Mouse (Mus musculus): ENCODE data around the gene Mtus2. TPM values are rescaled to one million over a fixed set of nuclear protein-coding genes. Genes with fewer than 3 reads are reported as not detected.

Gene Mtus2
- polyA plus RNA-seq, 1 experiment from 2014 or later: 17.9 TPM

- Histone ChIP-seq H3K4me1 (replicated peaks; ENCODE audit: control insufficient read depth, insufficient read depth, low read length) (no peaks in the 10 kb centered on the region), H3K4me3 (replicated peaks; ENCODE audit: low read length) (no peak overlapping the region), H3K27ac (ENCODE audit: low read length) (no peak overlapping the region), H3K9ac (replicated peaks; ENCODE audit: low read depth, low read length) (no peak overlapping the region), H3K4me2 (ENCODE audit: low read length) (no peak overlapping the region), H3K27me3 (replicated peaks; ENCODE audit: control insufficient read depth, insufficient read depth, low read length) (no peaks in the 10 kb centered on the region), H3K9me3 (ENCODE audit: control insufficient read depth, low read length) (0 out of 2 replicates have a peak, but pooled peaks cover 2% of the 10 kb centered on the region), H3K36me3 (ENCODE audit: control insufficient read depth, insufficient read depth) (no peaks in the 10 kb centered on the region)
- ATAC-seq: no peak
- 86% methylated on average over 3 of the region's 3 CpGs for WGBS
Measured at GRCm38 (mm10) chr5:148079732-148080131, 122.6 kb downstream of the Mtus2 start.

GRCm38 (mm10) chr5:148083541-148083940 lies 126.4 kb downstream of the Mtus2 start:
- Histone ChIP-seq H3K9me3 (ENCODE audit: control insufficient read depth, low read length) (peaks cover 4% of the 10 kb centered on the region), H3K27me3 (replicated peaks; ENCODE audit: control insufficient read depth, insufficient read depth, low read length) (no peaks in the 10 kb centered on the region), H3K36me3 (ENCODE audit: control insufficient read depth, insufficient read depth) (no peaks in the 10 kb centered on the region), H3K27ac (ENCODE audit: low read length) (no peak overlapping the region), H3K4me2 (ENCODE audit: low read length) (no peak overlapping the region), H3K9ac (replicated peaks; ENCODE audit: low read depth, low read length) (no peak overlapping the region), H3K4me1 (replicated peaks; ENCODE audit: control insufficient read depth, insufficient read depth, low read length) (no peaks in the 10 kb centered on the region), H3K4me3 (replicated peaks; ENCODE audit: low read length) (no peak overlapping the region)
- no peak for ATAC-seq
- WGBS: 97% methylated on average over 1 of the region's 1 CpGs

GRCm38 (mm10) chr5:148084766-148085165 lies 127.6 kb downstream of the Mtus2 start:
- Histone ChIP-seq H3K4me2 (ENCODE audit: low read length) (no peak overlapping the region), H3K27me3 (replicated peaks; ENCODE audit: control insufficient read depth, insufficient read depth, low read length) (no peaks in the 10 kb centered on the region), H3K36me3 (ENCODE audit: control insufficient read depth, insufficient read depth) (no peaks in the 10 kb centered on the region), H3K27ac (ENCODE audit: low read length) (no peak overlapping the region), H3K9ac (replicated peaks; ENCODE audit: low read depth, low read length) (no peak overlapping the region), H3K4me3 (replicated peaks; ENCODE audit: low read length) (no peak overlapping the region), H3K9me3 (ENCODE audit: control insufficient read depth, low read length) (peaks cover 5% of the 10 kb centered on the region), H3K4me1 (replicated peaks; ENCODE audit: control insufficient read depth, insufficient read depth, low read length) (no peaks in the 10 kb centered on the region)
- 88% methylated on average over 5 of the region's 5 CpGs for WGBS
- no peak for ATAC-seq

- H3K4me1 ChIP-seq (replicated peaks; ENCODE audit: control insufficient read depth, insufficient read depth, low read length): no peaks in the 10 kb centered on the region
- H3K27me3 ChIP-seq (replicated peaks; ENCODE audit: control insufficient read depth, insufficient read depth, low read length): no peaks in the 10 kb centered on the region
- WGBS: 81% methylated on average over 3 of the region's 3 CpGs
- no peak for ATAC-seq
- H3K9ac ChIP-seq (replicated peaks; ENCODE audit: low read depth, low read length): no peak overlapping the region
- peaks cover 3% of the 10 kb centered on the region for H3K9me3 ChIP-seq (ENCODE audit: control insufficient read depth, low read length)
- H3K4me3 ChIP-seq (replicated peaks; ENCODE audit: low read length): no peak overlapping the region
- no peak overlapping the region for H3K4me2 ChIP-seq (ENCODE audit: low read length)
- no peak overlapping the region for H3K27ac ChIP-seq (ENCODE audit: low read length)
- no peaks in the 10 kb centered on the region for H3K36me3 ChIP-seq (ENCODE audit: control insufficient read depth, insufficient read depth)
Measured at GRCm38 (mm10) chr5:148087796-148088195, 130.7 kb downstream of the Mtus2 start.

- Histone ChIP-seq H3K9me3 (ENCODE audit: control insufficient read depth, low read length) (peaks cover 3% of the 10 kb centered on the region), H3K4me1 (replicated peaks; ENCODE audit: control insufficient read depth, insufficient read depth, low read length) (no peaks in the 10 kb centered on the region), H3K36me3 (ENCODE audit: control insufficient read depth, insufficient read depth) (no peaks in the 10 kb centered on the region), H3K4me2 (ENCODE audit: low read length) (no peak overlapping the region), H3K27me3 (replicated peaks; ENCODE audit: control insufficient read depth, insufficient read depth, low read length) (no peaks in the 10 kb centered on the region), H3K4me3 (replicated peaks; ENCODE audit: low read length) (no peak overlapping the region), H3K9ac (replicated peaks; ENCODE audit: low read depth, low read length) (no peak overlapping the region), H3K27ac (ENCODE audit: low read length) (no peak overlapping the region)
- no peak for ATAC-seq
- 80% methylated on average over 11 of the region's 11 CpGs for WGBS
Measured at GRCm38 (mm10) chr5:148090191-148090821, 133.2 kb downstream of the Mtus2 start.

- Histone ChIP-seq H3K9ac (replicated peaks; ENCODE audit: low read depth, low read length) (no peak overlapping the region), H3K27ac (ENCODE audit: low read length) (no peak overlapping the region), H3K4me3 (replicated peaks; ENCODE audit: low read length) (no peak overlapping the region), H3K27me3 (replicated peaks; ENCODE audit: control insufficient read depth, insufficient read depth, low read length) (no peaks in the 10 kb centered on the region), H3K9me3 (ENCODE audit: control insufficient read depth, low read length) (no peaks in the 10 kb centered on the region), H3K36me3 (ENCODE audit: control insufficient read depth, insufficient read depth) (no peaks in the 10 kb centered on the region), H3K4me2 (ENCODE audit: low read length) (no peak overlapping the region), H3K4me1 (replicated peaks; ENCODE audit: control insufficient read depth, insufficient read depth, low read length) (no peaks in the 10 kb centered on the region)
- 50% methylated on average over 10 of the region's 10 CpGs for whole genome bisulfite sequencing
- ATAC-seq: no peak
Measured at GRCm38 (mm10) chr5:148094640-148095039, 137.5 kb downstream of the Mtus2 start.

- Histone ChIP-seq H3K4me3 (replicated peaks; ENCODE audit: low read length) (no peak overlapping the region), H3K27me3 (replicated peaks; ENCODE audit: control insufficient read depth, insufficient read depth, low read length) (no peaks in the 10 kb centered on the region), H3K9ac (replicated peaks; ENCODE audit: low read depth, low read length) (no peak overlapping the region), H3K27ac (ENCODE audit: low read length) (no peak overlapping the region), H3K4me1 (replicated peaks; ENCODE audit: control insufficient read depth, insufficient read depth, low read length) (no peaks in the 10 kb centered on the region), H3K9me3 (ENCODE audit: control insufficient read depth, low read length) (no peaks in the 10 kb centered on the region), H3K36me3 (ENCODE audit: control insufficient read depth, insufficient read depth) (no peaks in the 10 kb centered on the region), H3K4me2 (ENCODE audit: low read length) (no peak overlapping the region)
- 95% methylated on average over 9 of the region's 9 CpGs for WGBS
- ATAC-seq: no peak
Measured at GRCm38 (mm10) chr5:148099356-148099755, 142.2 kb downstream of the Mtus2 start.

GRCm38 (mm10) chr5:148107324-148107723 lies 150.2 kb downstream of the Mtus2 start:
- Histone ChIP-seq H3K4me3 (replicated peaks; ENCODE audit: low read length) (no peak overlapping the region), H3K27me3 (replicated peaks; ENCODE audit: control insufficient read depth, insufficient read depth, low read length) (no peaks in the 10 kb centered on the region), H3K27ac (ENCODE audit: low read length) (no peak overlapping the region), H3K4me2 (ENCODE audit: low read length) (no peak overlapping the region), H3K36me3 (ENCODE audit: control insufficient read depth, insufficient read depth) (no peaks in the 10 kb centered on the region), H3K9ac (replicated peaks; ENCODE audit: low read depth, low read length) (no peak overlapping the region), H3K4me1 (replicated peaks; ENCODE audit: control insufficient read depth, insufficient read depth, low read length) (no peaks in the 10 kb centered on the region), H3K9me3 (ENCODE audit: control insufficient read depth, low read length) (no peaks in the 10 kb centered on the region)
- no peak for ATAC-seq
- WGBS: 92% methylated on average over 6 of the region's 6 CpGs

- no peak overlapping the region for H3K4me3 ChIP-seq (replicated peaks; ENCODE audit: low read length)
- no peak for ATAC-seq
- H3K9me3 ChIP-seq (ENCODE audit: control insufficient read depth, low read length): no peaks in the 10 kb centered on the region
- no peaks in the 10 kb centered on the region for H3K27me3 ChIP-seq (replicated peaks; ENCODE audit: control insufficient read depth, insufficient read depth, low read length)
- H3K27ac ChIP-seq (ENCODE audit: low read length): no peak overlapping the region
- no peaks in the 10 kb centered on the region for H3K4me1 ChIP-seq (replicated peaks; ENCODE audit: control insufficient read depth, insufficient read depth, low read length)
- H3K36me3 ChIP-seq (ENCODE audit: control insufficient read depth, insufficient read depth): no peaks in the 10 kb centered on the region
- no peak overlapping the region for H3K4me2 ChIP-seq (ENCODE audit: low read length)
- H3K9ac ChIP-seq (replicated peaks; ENCODE audit: low read depth, low read length): no peak overlapping the region
- 42% methylated on average over 7 of the region's 7 CpGs for WGBS
Measured at GRCm38 (mm10) chr5:148107890-148108289, 150.8 kb downstream of the Mtus2 start.

- no peaks in the 10 kb centered on the region for H3K4me1 ChIP-seq (replicated peaks; ENCODE audit: control insufficient read depth, insufficient read depth, low read length)
- H3K9me3 ChIP-seq (ENCODE audit: control insufficient read depth, low read length): no peaks in the 10 kb centered on the region
- no peak for ATAC-seq
- no peaks in the 10 kb centered on the region for H3K36me3 ChIP-seq (ENCODE audit: control insufficient read depth, insufficient read depth)
- H3K9ac ChIP-seq (replicated peaks; ENCODE audit: low read depth, low read length): no peak overlapping the region
- WGBS: 45% methylated on average over 9 of the region's 9 CpGs
- H3K4me2 ChIP-seq (ENCODE audit: low read length): no peak overlapping the region
- no peaks in the 10 kb centered on the region for H3K27me3 ChIP-seq (replicated peaks; ENCODE audit: control insufficient read depth, insufficient read depth, low read length)
- no peak overlapping the region for H3K4me3 ChIP-seq (replicated peaks; ENCODE audit: low read length)
- H3K27ac ChIP-seq (ENCODE audit: low read length): no peak overlapping the region
Measured at GRCm38 (mm10) chr5:148108314-148108713, 151.2 kb downstream of the Mtus2 start.
